Mouse (Mus musculus): ENCODE results near the gene Atp2a2. TPM values are rescaled to one million over a fixed set of nuclear protein-coding genes. Genes with fewer than 3 reads are reported as not detected.
A peak's percentile ranks its signal among the peaks of the same experiment; 100 is the strongest.

The Atp2a2 gene
- polyA plus RNA-seq, 1 experiment from 2014 or later, result 52.6 TPM

- DNase-seq (ENCODE audit: low spot score) (no peak), ATAC-seq (ENCODE audit: low read depth) (no peak)
- no peak overlapping the region for H3K4me3 ChIP-seq (ENCODE audit: low read depth, low read length)
- no peaks in the 10 kb centered on the region for H3K4me1 ChIP-seq (ENCODE audit: control insufficient read depth, insufficient read depth, low read length)
- H3K27ac ChIP-seq (replicated peaks; ENCODE audit: low read depth, low read length), result no peak overlapping the region
- no peak overlapping the region for H3K4me2 ChIP-seq (ENCODE audit: low read depth, low read length)
- H3K9ac ChIP-seq (ENCODE audit: low read depth, low read length), result no peak overlapping the region
- no peaks in the 10 kb centered on the region for H3K9me3 ChIP-seq (ENCODE audit: control insufficient read depth, low read length)
- no peaks in the 10 kb centered on the region for H3K36me3 ChIP-seq (ENCODE audit: control insufficient read depth, insufficient read depth, low read length)
- WGBS, result 92% methylated on average over 5 of the region's 5 CpGs
- no peaks in the 10 kb centered on the region for H3K27me3 ChIP-seq (replicated peaks; ENCODE audit: control insufficient read depth, insufficient read depth, low read length)
These were observed 87.7 kb downstream of the Atp2a2 start for GRCm38 (mm10) chr5:122414351-122414750.

GRCm38 (mm10) chr5:122412826-122413225 lies 89.2 kb downstream of the Atp2a2 start:
- Histone ChIP-seq H3K27me3 (replicated peaks; ENCODE audit: control insufficient read depth, insufficient read depth, low read length) (no peaks in the 10 kb centered on the region), H3K36me3 (ENCODE audit: control insufficient read depth, insufficient read depth, low read length) (no peaks in the 10 kb centered on the region), H3K27ac (replicated peaks; ENCODE audit: low read depth, low read length) (no peak overlapping the region; the same call in none of the 2 replicates), H3K4me1 (ENCODE audit: control insufficient read depth, insufficient read depth, low read length) (no peaks in the 10 kb centered on the region), H3K4me2 (ENCODE audit: low read depth, low read length) (no peak overlapping the region), H3K4me3 (ENCODE audit: low read depth, low read length) (no peak overlapping the region), H3K9ac (ENCODE audit: low read depth, low read length) (no peak overlapping the region), H3K9me3 (ENCODE audit: control insufficient read depth, low read length) (no peaks in the 10 kb centered on the region)
- no peak for ATAC-seq (ENCODE audit: low read depth)
- 43% methylated on average over 6 of the region's 6 CpGs for WGBS
- peak; percentile 8 for DNase-seq (ENCODE audit: low spot score)

GRCm38 (mm10) chr5:122411892-122412291 lies 90.1 kb downstream of the Atp2a2 start:
- Histone ChIP-seq H3K4me1 (ENCODE audit: control insufficient read depth, insufficient read depth, low read length) (no peaks in the 10 kb centered on the region), H3K9me3 (ENCODE audit: control insufficient read depth, low read length) (no peaks in the 10 kb centered on the region), H3K4me3 (ENCODE audit: low read depth, low read length) (no peak overlapping the region), H3K27ac (replicated peaks; ENCODE audit: low read depth, low read length) (no peak overlapping the region), H3K36me3 (ENCODE audit: control insufficient read depth, insufficient read depth, low read length) (peaks cover 8% of the 10 kb centered on the region), H3K27me3 (replicated peaks; ENCODE audit: control insufficient read depth, insufficient read depth, low read length) (no peaks in the 10 kb centered on the region), H3K4me2 (ENCODE audit: low read depth, low read length) (no peak overlapping the region), H3K9ac (ENCODE audit: low read depth, low read length) (no peak overlapping the region)
- 73% methylated on average over 5 of the region's 5 CpGs for WGBS
- DNase-seq (ENCODE audit: low spot score) (no peak), ATAC-seq (ENCODE audit: low read depth) (no peak)

GRCm38 (mm10) chr5:122409692-122410645 lies 92.1 kb downstream of the Atp2a2 start:
- 91% methylated on average over 19 of the region's 19 CpGs for WGBS
- no peak overlapping the region for H3K4me3 ChIP-seq (ENCODE audit: low read depth, low read length)
- ATAC-seq (ENCODE audit: low read depth), result no peak

GRCm38 (mm10) chr5:122405537-122405936 lies 96.5 kb downstream of the Atp2a2 start:
- Histone ChIP-seq H3K27me3 (replicated peaks; ENCODE audit: control insufficient read depth, insufficient read depth, low read length) (no peaks in the 10 kb centered on the region), H3K4me1 (ENCODE audit: control insufficient read depth, insufficient read depth, low read length) (no peaks in the 10 kb centered on the region), H3K27ac (replicated peaks; ENCODE audit: low read depth, low read length) (no peak overlapping the region), H3K4me3 (ENCODE audit: low read depth, low read length) (no peak overlapping the region), H3K4me2 (ENCODE audit: low read depth, low read length) (no peak overlapping the region), H3K9ac (ENCODE audit: low read depth, low read length) (no peak overlapping the region), H3K9me3 (ENCODE audit: control insufficient read depth, low read length) (peaks cover 5% of the 10 kb centered on the region; the same call in 1 of the 2 replicates), H3K36me3 (ENCODE audit: control insufficient read depth, insufficient read depth, low read length) (peaks cover 68% of the 10 kb centered on the region)
- ATAC-seq (ENCODE audit: low read depth), result no peak
- WGBS, result 95% methylated on average over 10 of the region's 10 CpGs
- DNase-seq (ENCODE audit: low spot score), result no peak

More at GRCm38 (mm10) chr5:122409692-122410645, 92.1 kb downstream of the Atp2a2 start:
- Histone ChIP-seq H3K27ac (replicated peaks; ENCODE audit: low read depth, low read length) (no peak overlapping the region), H3K27me3 (replicated peaks; ENCODE audit: control insufficient read depth, insufficient read depth, low read length) (no peaks in the 10 kb centered on the region), H3K4me2 (ENCODE audit: low read depth, low read length) (no peak overlapping the region), H3K36me3 (ENCODE audit: control insufficient read depth, insufficient read depth, low read length) (peaks cover 27% of the 10 kb centered on the region), H3K9ac (ENCODE audit: low read depth, low read length) (no peak overlapping the region), H3K9me3 (ENCODE audit: control insufficient read depth, low read length) (peaks cover 5% of the 10 kb centered on the region; the same call in 1 of the 2 replicates), H3K4me1 (ENCODE audit: control insufficient read depth, insufficient read depth, low read length) (no peaks in the 10 kb centered on the region)
- no peak for DNase-seq (ENCODE audit: low spot score)

Other genes starting within 250 kb of the Atp2a2 start
- gene Tctn1, start 237.8 kb downstream of the Atp2a2 start, polyA plus RNA-seq (2014; fragmentation: Nextera tagmentation; extraction: Ambion mirVana), result 5.1 and 7.3 TPM in 2 replicates
- gene Pptc7, start 217.9 kb downstream of the Atp2a2 start, polyA plus RNA-seq (2014; fragmentation: Nextera tagmentation; extraction: Ambion mirVana), result 7.9 and 8.1 TPM in 2 replicates
- gene Rad9b, start 148.0 kb downstream of the Atp2a2 start, polyA plus RNA-seq (2014; fragmentation: Nextera tagmentation; extraction: Ambion mirVana), result 8.0 and 9.8 TPM in 2 replicates
- gene Vps29, start 147.9 kb downstream of the Atp2a2 start, polyA plus RNA-seq (2014; fragmentation: Nextera tagmentation; extraction: Ambion mirVana), result 211 and 218 TPM in 2 replicates
- 62.1 and 64.7 TPM in 2 replicates for gene Gpn3, start 130.3 kb downstream of the Atp2a2 start, polyA plus RNA-seq (2014; fragmentation: Nextera tagmentation; extraction: Ambion mirVana)
- 73.9 and 77.3 TPM in 2 replicates for gene Fam216a, start 129.9 kb downstream of the Atp2a2 start, polyA plus RNA-seq (2014; fragmentation: Nextera tagmentation; extraction: Ambion mirVana)
- gene Arpc3, start 110.3 kb downstream of the Atp2a2 start, polyA plus RNA-seq (2014; fragmentation: Nextera tagmentation; extraction: Ambion mirVana), result 50.3 and 51.8 TPM in 2 replicates
- gene Anapc7, start 80.5 kb downstream of the Atp2a2 start, polyA plus RNA-seq (2014; fragmentation: Nextera tagmentation; extraction: Ambion mirVana), result 23.1 and 24.9 TPM in 2 replicates
- 36.7 and 38.7 TPM in 2 replicates for gene Ift81, start 112.3 kb upstream of the Atp2a2 start, polyA plus RNA-seq (2014; fragmentation: Nextera tagmentation; extraction: Ambion mirVana)
- 2.1 and 2.3 TPM in 2 replicates for gene P2rx7, start 141.7 kb upstream of the Atp2a2 start, polyA plus RNA-seq (2014; fragmentation: Nextera tagmentation; extraction: Ambion mirVana)
- 20.1 and 22.2 TPM in 2 replicates for gene P2rx4, start 205.3 kb upstream of the Atp2a2 start, polyA plus RNA-seq (2014; fragmentation: Nextera tagmentation; extraction: Ambion mirVana)

Measured in embryonic facial prominence, embryonic 14.5 days (tissue).